Mouse (Mus musculus): ENCODE measurements around the gene Hnrnpa1. TPM values are rescaled to one million over a fixed set of nuclear protein-coding genes. Genes with fewer than 3 reads are reported as not detected.

The Hnrnpa1 gene
- 100 to 1,000 TPM; 134 to 164 (median 150) TPM for total RNA-seq (2022)

GRCm38 (mm10) chr15:103240160-103241028 is at the start of gene Hnrnpa1:
Gene Hnrnpa1 (plus strand): TSS chr15:103240432.
- peak; percentile 97 for DNase-seq (ENCODE audit: low spot score)

DNA sequence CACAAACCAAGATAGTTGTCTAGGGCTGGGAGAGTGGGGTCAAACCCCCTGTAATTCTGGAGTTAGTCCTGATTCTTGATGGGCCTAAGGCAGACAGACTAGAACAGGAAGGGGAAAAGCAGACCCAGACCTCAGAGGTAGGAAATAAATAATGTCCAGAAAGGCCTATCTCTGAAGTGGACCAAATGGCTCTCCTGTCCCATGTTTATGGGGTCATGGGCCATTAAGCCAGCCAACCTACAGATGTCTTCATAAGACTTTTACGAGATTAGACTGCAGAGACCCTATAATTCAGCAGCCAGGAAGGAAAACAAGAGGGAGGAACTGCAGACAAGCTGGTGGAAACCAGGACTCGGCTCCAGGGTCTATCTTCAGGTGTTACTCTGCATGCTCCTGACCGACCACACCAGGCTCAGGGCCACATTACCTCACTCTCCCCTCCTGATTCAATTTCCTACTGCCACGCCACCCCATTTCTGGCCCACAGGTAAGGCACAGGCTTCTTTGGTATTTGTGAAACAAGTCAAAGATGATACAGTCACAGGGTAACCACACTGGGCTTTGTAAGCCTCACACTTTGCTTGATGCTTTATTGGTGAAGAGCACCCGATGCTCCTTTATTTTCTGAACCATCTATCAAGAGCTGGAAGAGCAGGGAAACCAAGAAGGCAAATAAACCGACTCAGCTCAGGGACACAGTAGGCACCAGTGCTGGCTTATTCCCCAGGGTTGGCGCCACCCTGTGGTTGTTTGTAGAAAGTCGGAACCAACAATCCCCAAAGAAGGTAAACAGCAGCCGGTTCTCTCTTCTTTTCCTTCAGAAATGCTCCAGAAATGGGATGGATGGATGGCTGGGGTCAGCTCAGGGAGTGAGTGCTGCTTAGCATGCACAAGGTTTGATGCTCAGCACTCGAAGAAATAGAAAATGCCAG is 49.4 kb upstream of the Hnrnpa1 start:
- DNase-seq (ENCODE audit: low spot score) = no peak

DNA sequence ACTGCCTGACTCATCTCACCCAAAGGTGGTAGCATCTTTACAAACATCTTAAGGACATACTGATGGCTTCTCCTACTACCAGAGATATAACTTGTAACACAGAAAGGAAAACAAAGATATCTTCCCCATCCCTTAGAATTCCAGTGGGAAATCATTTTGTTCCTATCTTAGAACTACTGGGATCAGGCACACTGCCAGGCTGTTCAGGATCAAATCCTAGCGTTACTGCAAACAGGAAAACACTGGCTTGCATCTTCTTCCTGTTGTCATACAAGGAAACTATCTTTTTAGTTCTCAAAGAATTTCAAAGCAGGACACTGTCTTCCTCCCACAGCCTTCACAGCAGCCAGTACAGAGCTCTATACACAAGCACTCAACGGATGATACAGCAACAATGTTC is 46.6 kb upstream of the Hnrnpa1 start:
- DNase-seq (ENCODE audit: low spot score) = no peak

GRCm38 (mm10) chr15:103196835-103197234 is 43.4 kb upstream of the Hnrnpa1 start:
- DNase-seq (ENCODE audit: low spot score) = no peak

GRCm38 (mm10) chr15:103197785-103198184 is 42.4 kb upstream of the Hnrnpa1 start:
- DNase-seq (ENCODE audit: low spot score) = no peak

- DNase-seq (ENCODE audit: low spot score) = peak; percentile 79
These were observed 38.0 kb upstream of the Hnrnpa1 start for GRCm38 (mm10) chr15:103202088-103202793.

DNA sequence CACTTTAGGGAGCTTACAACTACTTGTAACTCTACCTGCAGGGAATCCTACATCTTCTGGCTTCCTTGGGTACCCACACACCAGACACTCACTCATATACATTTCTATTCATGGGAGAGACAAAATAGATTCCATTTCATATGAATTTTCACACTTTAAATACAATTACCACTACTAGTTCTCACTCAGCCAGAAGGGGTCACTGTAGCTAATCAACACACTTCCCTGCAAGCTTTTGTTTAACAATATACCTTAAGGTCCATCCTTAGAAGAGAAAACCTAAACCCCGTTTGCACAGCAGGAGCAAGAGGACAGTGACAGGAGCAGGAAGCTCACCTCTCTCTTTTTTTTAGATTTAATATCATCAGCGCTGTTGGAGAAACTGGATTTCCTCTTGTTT is 35.1 kb upstream of the Hnrnpa1 start:
- DNase-seq (ENCODE audit: low spot score) = no peak

- DNase-seq (ENCODE audit: low spot score) = no peak
These were observed 26.1 kb upstream of the Hnrnpa1 start for GRCm38 (mm10) chr15:103214149-103214548.

DNA sequence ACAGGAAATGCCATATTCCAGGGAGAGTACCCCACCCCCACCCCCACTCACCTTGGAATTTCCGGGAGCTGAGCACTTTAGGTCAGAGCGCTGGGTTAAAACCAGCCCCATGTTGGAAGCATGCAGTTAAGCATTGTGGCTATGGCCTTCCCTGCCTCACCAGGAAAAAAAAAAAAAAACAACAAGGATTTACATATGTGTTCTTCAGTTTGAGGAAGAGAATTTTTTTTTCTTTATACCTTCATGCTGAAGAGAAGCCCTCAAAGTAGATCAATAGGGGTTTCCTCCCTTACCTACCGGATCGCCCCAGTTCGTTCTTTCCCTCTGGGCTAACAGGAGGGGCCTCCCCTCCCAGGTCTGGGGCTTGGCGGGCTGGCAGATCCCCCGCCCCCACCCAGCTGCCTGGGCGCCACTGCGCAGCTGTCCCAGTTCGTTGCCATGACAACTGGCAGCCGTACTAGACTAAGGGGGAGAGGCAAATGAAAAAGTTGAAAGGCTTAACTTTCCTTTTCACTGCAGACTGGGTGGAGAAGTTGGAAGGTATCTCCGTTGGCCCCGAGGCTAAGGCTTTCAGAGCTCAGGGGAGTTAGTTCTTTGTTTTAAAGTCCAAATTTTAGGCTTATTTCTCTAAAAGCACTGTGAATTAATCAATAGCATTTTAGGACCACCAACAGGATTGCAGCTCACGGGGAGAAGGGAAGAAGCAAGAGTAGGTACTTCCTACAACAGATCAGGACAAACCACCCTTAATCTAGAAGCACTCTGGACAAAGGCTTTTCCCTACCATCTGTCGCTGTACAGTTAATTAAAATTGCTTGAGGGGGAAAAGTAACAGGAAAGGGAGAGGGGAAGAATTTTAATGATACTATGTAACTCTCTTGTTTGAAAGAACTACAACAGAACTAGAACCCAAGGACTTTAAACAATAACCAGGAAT is 25.0 kb upstream of the Hnrnpa1 start:
- peak; percentile 82 for DNase-seq (ENCODE audit: low spot score)

GRCm38 (mm10) chr15:103216052-103216451 is 24.2 kb upstream of the Hnrnpa1 start:
- DNase-seq (ENCODE audit: low spot score) = no peak

DNA sequence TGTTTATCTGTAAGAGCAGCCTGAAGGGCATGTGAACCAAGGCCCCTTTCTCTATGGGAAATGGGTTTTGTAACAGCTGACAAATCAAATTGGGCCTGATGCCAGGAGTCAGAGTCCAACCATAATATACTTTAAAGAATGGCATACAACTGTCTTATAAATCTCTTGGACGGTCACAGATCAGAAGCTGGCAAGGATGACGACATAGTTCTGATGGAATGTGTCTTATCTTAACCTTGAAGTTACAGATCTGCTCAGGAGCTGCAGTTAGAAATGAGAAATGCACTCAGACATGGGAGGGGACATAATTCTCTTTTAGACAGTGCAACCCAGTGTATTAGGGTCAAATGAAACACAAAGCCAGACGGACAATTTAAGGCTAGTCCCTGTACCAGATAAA is 19.4 kb upstream of the Hnrnpa1 start:
- DNase-seq (ENCODE audit: low spot score) = no peak

- DNase-seq (ENCODE audit: low spot score) = no peak
These were observed 18.8 kb upstream of the Hnrnpa1 start for GRCm38 (mm10) chr15:103221386-103221785.

DNA sequence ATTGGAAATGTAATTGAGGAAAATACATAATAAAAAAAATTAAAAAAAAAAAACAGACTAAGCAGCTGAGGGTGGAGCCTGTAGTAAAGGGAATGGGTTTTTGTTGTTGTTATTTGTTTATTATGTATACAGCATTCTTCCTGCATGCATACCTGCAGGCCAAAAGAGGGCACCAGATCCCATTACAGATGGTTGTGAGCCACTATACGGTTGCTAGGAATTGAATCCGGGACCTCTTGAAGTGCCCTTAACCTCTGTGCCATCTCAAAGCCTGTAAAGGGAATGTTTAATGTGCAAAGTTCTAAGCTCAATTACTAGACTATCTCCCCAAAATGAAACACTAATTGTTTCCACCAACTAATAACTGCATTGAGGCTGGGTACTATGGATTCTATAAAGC is 16.1 kb upstream of the Hnrnpa1 start:
- DNase-seq (ENCODE audit: low spot score) = no peak

DNA sequence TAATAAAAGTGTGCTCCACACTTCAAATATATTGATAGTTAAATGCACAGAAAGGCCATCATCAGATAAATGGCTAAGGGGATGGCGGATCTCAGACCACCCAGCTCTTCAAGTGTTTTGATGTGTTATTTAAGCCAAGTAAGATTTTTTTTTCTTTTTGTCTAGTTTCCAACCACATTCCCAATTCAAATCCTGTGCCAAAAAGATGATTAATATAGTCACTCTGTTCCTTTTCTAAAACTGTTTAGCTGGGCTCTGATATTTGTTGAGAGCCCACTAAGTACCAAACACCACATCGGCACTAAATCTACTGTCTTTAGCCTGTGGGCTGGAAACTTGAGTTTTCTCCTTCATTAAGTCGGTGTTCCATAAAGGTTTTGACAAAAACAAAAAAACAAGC is 13.2 kb upstream of the Hnrnpa1 start:
- no peak for DNase-seq (ENCODE audit: low spot score)

DNA sequence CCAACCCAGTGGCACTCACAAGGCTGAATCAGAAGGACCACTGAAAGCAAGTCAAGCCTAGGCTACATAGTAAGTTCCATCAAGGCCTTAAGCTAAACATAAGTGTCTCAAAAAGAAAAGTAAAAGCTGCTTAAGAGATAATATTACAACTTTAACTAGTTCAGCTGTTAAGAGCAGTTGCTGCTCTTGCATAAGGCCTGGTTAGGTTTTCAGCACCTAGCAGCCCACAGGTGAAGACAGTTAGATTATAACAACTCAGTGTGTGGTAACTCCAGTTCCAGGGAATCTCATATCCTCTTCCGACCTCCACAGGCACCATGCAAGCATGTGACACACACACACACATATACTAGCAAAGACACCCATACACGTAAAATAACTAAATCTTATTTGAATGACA is 12.7 kb upstream of the Hnrnpa1 start:
- no peak for DNase-seq (ENCODE audit: low spot score)

DNA sequence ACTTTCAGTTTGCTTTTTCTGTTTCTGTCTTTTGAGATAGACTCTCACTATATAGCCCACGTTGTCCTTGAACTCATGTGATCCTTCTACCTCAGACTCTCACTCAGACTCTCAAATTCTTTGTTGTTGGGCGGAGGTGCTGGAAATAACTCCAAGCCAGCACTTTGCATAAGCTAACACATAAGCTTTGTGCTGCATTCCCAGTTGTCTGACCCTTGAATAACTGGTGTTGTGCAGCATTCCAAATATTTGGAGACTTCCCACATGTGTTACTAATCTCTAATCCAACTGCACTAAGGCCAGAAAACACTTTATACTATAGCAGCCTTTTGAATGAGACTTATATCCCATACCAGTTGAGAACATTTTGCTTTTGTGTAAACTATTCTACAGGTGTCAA is 11.3 kb upstream of the Hnrnpa1 start:
- no peak for DNase-seq (ENCODE audit: low spot score)

DNA sequence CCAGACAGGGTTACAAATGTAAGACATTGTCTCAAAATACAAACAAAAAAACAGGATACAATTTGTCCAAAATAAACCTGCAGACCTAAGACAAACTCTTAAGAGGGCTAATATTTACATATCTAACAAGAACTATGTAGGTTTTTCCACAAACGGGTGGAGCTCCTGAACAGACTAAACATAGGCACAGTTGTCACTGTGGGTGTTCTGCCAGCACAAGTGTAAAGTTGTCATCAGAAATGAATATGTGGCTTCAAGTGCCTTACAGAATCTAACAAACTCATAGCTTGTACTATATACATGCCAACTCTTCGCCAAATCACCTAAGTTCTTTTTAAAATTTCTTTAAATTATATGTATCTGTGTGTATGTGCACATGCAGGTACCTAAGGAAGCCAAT is 7.1 kb upstream of the Hnrnpa1 start:
- no peak for DNase-seq (ENCODE audit: low spot score)

- no peak for DNase-seq (ENCODE audit: low spot score)
These were observed 2.9 kb upstream of the Hnrnpa1 start for GRCm38 (mm10) chr15:103237295-103237694.

GRCm38 (mm10) chr15:103239130-103239684 is 1.0 kb upstream of the Hnrnpa1 start:
- DNase-seq (ENCODE audit: low spot score) = peak; percentile 92

DNA sequence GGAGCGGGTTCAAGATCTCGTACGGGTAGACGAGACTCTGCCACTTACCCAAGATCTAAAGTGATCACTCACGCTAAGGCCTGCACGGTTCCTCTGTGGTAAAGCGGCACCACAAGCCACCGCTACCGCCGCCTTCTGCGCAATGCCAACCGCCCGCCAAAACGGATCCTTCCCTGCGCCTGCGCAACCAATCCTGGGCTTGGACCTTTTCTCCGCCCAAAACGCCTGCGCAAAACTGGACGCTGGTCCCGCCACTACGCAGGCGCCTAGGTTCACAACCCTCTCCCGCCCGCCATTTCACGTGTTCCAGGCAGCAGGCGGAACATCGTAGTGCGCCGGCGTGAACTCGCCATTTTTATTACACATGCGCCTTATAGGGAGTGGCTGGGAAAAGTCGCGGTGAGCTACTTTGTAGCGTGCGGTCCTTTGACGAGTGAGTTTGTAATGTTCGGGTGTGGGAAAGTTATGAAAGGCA is 510 bp upstream of the Hnrnpa1 start, which contains the start of gene Cbx5:
Cbx5 (minus strand) TSS at position 132 of the 475 bp plus-strand sequence.
- peak; percentile 99 for DNase-seq (ENCODE audit: low spot score)

All from heart, adult 8-10 months (tissue).